Mouse (Mus musculus): ENCODE measurements at regions not wholly inside any gene's neighbourhood (a gene's known extent, or its start where the extent isn't known, plus 50 kb on each side); places are given as distances from the start of the nearest gene placed in this dataset.
A peak's percentile ranks its signal among the peaks of the same experiment; 100 is the strongest.

DNA sequence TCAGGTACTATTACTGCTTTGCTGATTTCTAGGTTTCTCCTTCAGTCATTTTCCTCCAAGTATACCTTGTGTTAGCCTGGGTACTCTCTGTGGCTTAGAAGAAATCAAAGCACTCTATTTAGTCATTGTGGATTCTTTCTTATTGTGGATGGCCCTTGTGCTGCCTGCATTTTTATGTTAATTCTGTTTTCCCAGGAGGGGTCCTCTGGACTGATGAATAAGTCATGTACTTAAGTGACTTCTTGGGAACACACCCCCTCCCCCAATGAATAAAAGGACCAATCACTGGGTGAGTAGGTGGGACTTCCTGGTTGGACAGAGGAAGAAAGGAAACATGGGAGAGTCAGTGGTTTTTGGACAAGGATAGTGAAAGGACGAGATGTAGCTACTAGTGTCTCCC lies 128.1 kb upstream of the Cntn4 start:
- no peak for DNase-seq (ENCODE audit: low spot score)

DNA sequence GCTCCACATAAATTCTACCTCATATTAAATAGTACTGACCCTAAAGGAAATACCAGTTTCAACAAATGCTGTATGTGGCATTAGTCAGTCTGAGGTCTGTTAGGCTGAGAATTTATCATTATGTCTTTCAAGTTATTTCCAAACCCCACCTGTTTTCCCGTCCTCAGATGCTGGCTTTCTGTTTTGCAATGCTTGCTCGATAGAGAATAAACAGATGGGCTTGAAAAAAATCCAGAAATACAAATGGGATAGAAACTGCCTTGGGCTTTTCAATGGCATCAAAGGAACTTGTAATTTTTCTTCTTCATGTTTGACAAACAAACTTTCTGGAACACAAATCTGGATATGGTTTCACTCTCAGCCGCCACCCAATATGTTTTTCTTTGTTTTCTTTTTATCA lies 109.2 kb upstream of the Cntn4 start:
- DNase-seq (ENCODE audit: low spot score), result peak; percentile 12

DNA sequence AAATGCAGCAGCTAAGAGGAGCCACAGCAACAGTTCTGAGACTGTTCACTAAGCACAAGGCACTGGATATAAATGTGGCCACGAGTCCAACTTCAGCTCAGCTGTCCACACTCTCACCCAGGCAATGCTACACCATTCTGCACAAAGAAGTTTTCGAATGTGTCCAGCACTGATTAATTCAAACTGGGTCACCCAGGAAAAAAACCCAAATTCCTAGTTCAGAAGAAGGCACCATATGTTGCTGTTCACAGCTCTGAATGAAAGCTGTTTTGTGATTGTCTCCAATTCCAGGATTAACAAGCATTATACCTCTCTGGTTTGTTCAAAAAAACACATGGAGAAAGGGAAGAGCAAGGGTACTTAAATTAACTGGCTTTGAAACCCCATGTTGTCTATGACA lies 108.4 kb upstream of the Cntn4 start:
- DNase-seq (ENCODE audit: low spot score), result no peak

DNA sequence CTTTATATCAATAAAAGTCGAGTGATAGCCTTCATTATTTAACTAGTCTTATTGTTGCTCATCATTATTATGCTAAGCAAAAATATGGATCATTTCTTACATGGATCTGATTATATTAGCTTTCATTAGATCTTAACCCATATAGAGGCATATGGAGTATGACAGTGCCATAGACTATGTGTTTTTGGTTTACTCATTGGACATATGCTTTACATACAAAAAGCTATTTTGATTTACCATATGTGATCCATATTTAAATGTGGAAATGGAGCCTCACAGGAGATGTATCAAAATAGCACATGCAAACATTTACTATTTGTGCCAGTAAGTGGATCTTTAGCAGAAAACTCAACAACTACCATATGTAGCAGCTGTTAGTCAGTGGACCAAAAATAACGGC lies 73.2 kb upstream of the Cntn4 start:
- no peak for DNase-seq (ENCODE audit: low spot score)
